Mouse (Mus musculus) embryo, embryonic 11 days (tissue): Measurements from ENCODE around the gene Gm7075.
"Not testable (repeated sequence)": the region's sequence is repeated elsewhere in the genome, so short reads cannot be mapped to it uniquely, and the experiment has no call there.

ENCODE experiments used
- DNase-seq: peaks from one replicate; pipeline ENCODE4 v3.0.0-alpha.2; 2015

The Gm7075 gene

GRCm38 (mm10) chr10:63415850-63416249, 5.7 kb downstream of the Gm7075 start:
- no peak for DNase-seq

GRCm38 (mm10) chr10:63415287-63415686, 6.3 kb downstream of the Gm7075 start:
- DNase-seq = no peak

GRCm38 (mm10) chr10:63412756-63413155, 8.8 kb downstream of the Gm7075 start:
- DNase-seq = no peak

- DNase-seq = not testable (repeated sequence)
These were observed 9.9 kb downstream of the Gm7075 start for GRCm38 (mm10) chr10:63411674-63412073.

GRCm38 (mm10) chr10:63410162-63410956, 11.2 kb downstream of the Gm7075 start:
- peak; percentile 44 for DNase-seq

GRCm38 (mm10) chr10:63403636-63404035, 18.0 kb downstream of the Gm7075 start:
- DNase-seq = no peak

- no peak for DNase-seq
These were observed 18.7 kb downstream of the Gm7075 start for GRCm38 (mm10) chr10:63402731-63403504.

GRCm38 (mm10) chr10:63396963-63397362, 24.6 kb downstream of the Gm7075 start:
- no peak for DNase-seq

GRCm38 (mm10) chr10:63388948-63389347, 32.6 kb downstream of the Gm7075 start:
- no peak for DNase-seq

- peak; percentile 34 for DNase-seq
These were observed 34.6 kb downstream of the Gm7075 start for GRCm38 (mm10) chr10:63386991-63387390.

GRCm38 (mm10) chr10:63386444-63386843, 35.1 kb downstream of the Gm7075 start:
- DNase-seq = peak; percentile 88

- DNase-seq = not testable (repeated sequence)
These were observed 35.7 kb downstream of the Gm7075 start for GRCm38 (mm10) chr10:63385897-63386296.

- DNase-seq = peak; percentile 96
These were observed 39.0 kb downstream of the Gm7075 start, which contains the start of gene Dnajc12 for GRCm38 (mm10) chr10:63382372-63383279. Gene Dnajc12 (plus strand): TSS chr10:63382443.

GRCm38 (mm10) chr10:63381498-63382280, 39.9 kb downstream of the Gm7075 start, which contains the start of gene Sirt1:
Gene Sirt1 (minus strand): TSS chr10:63381704.
- peak; percentile 10 for DNase-seq

- no peak for DNase-seq
These were observed 42.5 kb downstream of the Gm7075 start for GRCm38 (mm10) chr10:63378948-63379680.

GRCm38 (mm10) chr10:63377468-63377867, 44.1 kb downstream of the Gm7075 start:
- DNase-seq = peak; percentile 76

GRCm38 (mm10) chr10:63376303-63376702, 45.3 kb downstream of the Gm7075 start:
- no peak for DNase-seq
